Mouse (Mus musculus) stomach, postnatal 0 days (tissue): ENCODE measurements at regions not wholly inside any gene's neighbourhood (a gene's known extent, or its start where the extent isn't known, plus 50 kb on each side); places are given as distances from the start of the nearest gene placed in this dataset.

Experiments used
- CTCF ChIP-seq: IDR thresholded peaks from 2 replicates; pipeline ENCODE4 v1.5.1; 2016; ENCODE audit warnings: antibody characterized with exemption, low read depth, mild to moderate bottlenecking, moderate library complexity
- EP300 ChIP-seq: optimal IDR thresholded peaks from 2 replicates; pipeline ENCODE3; 2016; ENCODE audit warnings: antibody characterized with exemption

DNA sequence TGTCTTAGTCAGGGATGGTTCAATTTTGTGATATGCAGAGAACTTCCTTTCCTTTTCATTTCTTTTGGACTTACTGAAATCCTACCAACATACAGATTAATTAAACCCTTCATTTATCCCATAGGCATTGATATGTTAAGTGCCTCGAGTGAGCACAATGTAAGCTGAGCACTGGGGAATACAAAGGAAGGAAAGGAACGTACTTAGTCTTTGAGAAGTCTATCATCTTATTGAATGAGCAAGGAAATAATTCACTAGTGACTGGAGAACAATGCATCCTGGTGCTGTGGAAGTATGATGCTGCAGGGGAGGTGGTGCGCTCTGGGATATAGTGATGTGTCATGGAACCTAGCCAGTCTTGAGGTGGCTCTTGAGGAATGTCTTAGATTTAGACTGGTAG is 204.9 kb upstream of the Ubash3b start:
- TF ChIP-seq EP300 (no peak), CTCF (no peak)
